Mouse (Mus musculus) embryonic facial prominence, embryonic 11.5 days (tissue): ENCODE results near the gene Dynlt1c. TPM values are rescaled to one million over a fixed set of nuclear protein-coding genes. Genes with fewer than 3 reads are reported as not detected.

Experiments
- polyA plus RNA-seq: library from polyadenylated mRNA; unstranded; fragments of >200 nt; fragmentation: Nextera tagmentation; extraction: Ambion mirVana; gene quantifications from 2 replicates; pipeline ENCODE4 v1.2.1, GENCODE M21; 2014

The Dynlt1c gene
- polyA plus RNA-seq, 1 experiment from 2014 or later = 21.7 TPM

Other genes starting within 250 kb of the Dynlt1c start
- gene Dynlt1b, start 171.6 kb upstream of the Dynlt1c start, polyA plus RNA-seq = 546 and 573 TPM in 2 replicates
- gene Dynlt1f, start 54.2 kb downstream of the Dynlt1c start, polyA plus RNA-seq = 308 and 333 TPM in 2 replicates
- 0.25 TPM in 1 of 2 replicates, not detected in the other for gene Sytl3, start 57.4 kb downstream of the Dynlt1c start, polyA plus RNA-seq
- gene Ezr, start 181.1 kb downstream of the Dynlt1c start, polyA plus RNA-seq = 45.4 and 46.9 TPM in 2 replicates